Mouse (Mus musculus) kidney, embryonic 15.5 days (tissue): Measurements from ENCODE around the gene Cript. TPM values are rescaled to one million over a fixed set of nuclear protein-coding genes. Genes with fewer than 3 reads are reported as not detected.

Source experiments
- ATAC-seq: fragments of 200-750 bp; cut with Nextera tagmentation; replicated peaks from 2 replicates; pipeline ENCODE4 v1.8.0; 2017; ENCODE audit warnings: moderate TSS enrichment; ENCODE audit not compliant: low FRiP score
- H3K27ac ChIP-seq: fragments of 300-500 bp; sonication (generic); 2 replicates; pipeline ENCODE4 v1.5.1; 2015; ENCODE audit warnings: mild to moderate bottlenecking, inconsistent platforms
- H3K27me3 ChIP-seq: fragments of 300-500 bp; sonication (generic); 2 replicates; pipeline ENCODE4 v1.6.1; 2015; ENCODE audit warnings: inconsistent platforms
- H3K36me3 ChIP-seq: fragments of 300-500 bp; sonication (generic); 2 replicates; pipeline ENCODE4 v1.6.1; 2015; ENCODE audit warnings: inconsistent platforms
- H3K4me1 ChIP-seq: fragments of 300-500 bp; sonication (generic); 2 replicates; pipeline ENCODE4 v1.6.1; 2015; ENCODE audit warnings: inconsistent platforms
- H3K4me2 ChIP-seq: fragments of 300-500 bp; sonication (generic); 2 replicates; pipeline ENCODE4 v1.6.1; 2015; ENCODE audit warnings: moderate library complexity, mild to moderate bottlenecking, inconsistent platforms
- H3K4me3 ChIP-seq: fragments of 300-500 bp; sonication (generic); replicated peaks from 2 replicates; pipeline ENCODE4 v1.5.1; 2015; ENCODE audit warnings: mild to moderate bottlenecking, inconsistent platforms
- H3K9ac ChIP-seq: fragments of 300-500 bp; sonication (generic); 2 replicates; pipeline ENCODE4 v1.6.1; 2015; ENCODE audit warnings: mild to moderate bottlenecking, inconsistent platforms
- H3K9me3 ChIP-seq: fragments of 300-500 bp; sonication (generic); replicated peaks from 2 replicates; pipeline ENCODE4 v1.6.1; 2016; ENCODE audit warnings: inconsistent platforms
- WGBS: fragments of 180-500 bp; shearing (Covaris S2); methylation state at CpG from one replicate; pipeline ENCODE4 v1.1.7; 2015; ENCODE audit warnings: mixed read lengths; 5-methylcytosine and 5-hydroxymethylcytosine counted together
- polyA plus RNA-seq: library from polyadenylated mRNA; unstranded; fragments of >200 nt; fragmentation: Nextera tagmentation; extraction: Ambion mirVana; gene quantifications from 2 replicates; pipeline ENCODE4 v1.2.1, GENCODE M21; 2015

Gene Cript
- polyA plus RNA-seq, 1 experiment from 2014 or later: 136 TPM

DNA sequence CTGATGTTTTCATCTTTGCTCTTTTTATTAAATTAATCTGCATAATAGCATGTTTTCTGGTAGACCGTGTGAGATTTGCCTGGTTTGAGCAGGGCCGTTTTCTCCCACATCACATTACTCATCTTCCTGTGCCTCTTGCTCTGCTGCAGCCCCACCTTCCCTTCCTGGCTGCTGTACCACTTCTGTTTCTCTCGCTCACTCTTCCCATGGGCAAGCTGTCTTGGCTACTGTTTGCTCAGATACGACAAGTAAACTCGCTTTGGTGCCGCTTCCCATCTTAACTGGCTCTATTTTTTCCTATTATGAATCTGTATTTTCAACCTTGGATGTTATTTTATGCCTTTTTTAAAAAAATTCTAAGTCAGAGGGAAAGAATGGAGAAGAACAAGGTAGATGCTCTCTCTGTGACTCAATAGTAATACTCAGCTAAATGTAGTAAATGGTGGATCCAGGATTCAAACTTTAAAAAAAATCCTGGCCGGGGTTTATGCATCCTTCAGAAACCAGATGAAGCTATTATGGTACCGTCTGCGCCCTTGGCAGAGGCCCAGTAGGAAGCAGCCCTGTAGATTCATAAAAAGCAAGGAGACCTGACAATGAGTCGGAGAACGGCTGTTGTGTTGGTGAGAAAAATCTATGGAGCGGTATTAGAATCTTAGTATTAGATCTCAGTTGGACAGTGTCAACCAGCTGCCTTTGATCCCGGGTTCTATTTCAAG is 13.9 kb upstream of the Cript start:
- ATAC-seq: no peak
- H3K9me3 ChIP-seq: no peaks in the 10 kb centered on the region
- H3K4me3 ChIP-seq: no peak overlapping the region
- no peaks in the 10 kb centered on the region for H3K27me3 ChIP-seq
- peaks cover 23% of the 10 kb centered on the region for H3K36me3 ChIP-seq
- H3K4me1 ChIP-seq: no peaks in the 10 kb centered on the region
- H3K9ac ChIP-seq: no peak overlapping the region
- 86% methylated on average over 13 of the region's 13 CpGs for WGBS
- no peak overlapping the region for H3K27ac ChIP-seq
- H3K4me2 ChIP-seq: no peak overlapping the region

DNA sequence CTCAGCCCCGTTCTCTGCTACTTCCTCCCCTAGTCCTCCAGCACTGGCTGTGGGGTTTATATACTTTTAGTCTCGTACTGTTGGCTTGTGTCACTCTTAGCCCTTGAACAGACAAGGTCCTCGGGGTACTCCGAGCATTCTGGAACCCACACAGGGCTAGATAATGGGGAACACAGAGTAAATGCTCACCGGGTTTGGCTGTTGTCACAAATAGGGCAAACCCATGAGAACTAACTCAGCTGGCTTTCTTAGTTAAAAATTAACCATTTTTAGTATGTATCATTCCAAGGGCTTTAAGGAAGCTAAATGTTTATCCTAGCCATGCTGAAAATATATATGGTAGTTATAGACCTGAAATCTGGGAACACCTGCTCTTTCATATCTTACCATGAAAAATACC is 5.7 kb upstream of the Cript start:
- WGBS: 82% methylated on average over 5 of the region's 5 CpGs
- ATAC-seq: no peak
- Histone ChIP-seq H3K27ac (no peak overlapping the region), H3K27me3 (no peaks in the 10 kb centered on the region), H3K36me3 (peaks cover 36% of the 10 kb centered on the region), H3K9me3 (no peaks in the 10 kb centered on the region), H3K4me1 (peaks cover 7% of the 10 kb centered on the region), H3K9ac (no peak overlapping the region), H3K4me3 (no peak overlapping the region), H3K4me2 (no peak overlapping the region)

- H3K27ac ChIP-seq: 0 out of 2 replicates have a peak overlapping the region, but pooled peaks have one; percentile 11
- WGBS: under 1% methylated on average over 55 of the region's 55 CpGs
Observed at GRCm38 (mm10) chr17:87024491-87025242, 683 bp upstream of the Cript start.

DNA sequence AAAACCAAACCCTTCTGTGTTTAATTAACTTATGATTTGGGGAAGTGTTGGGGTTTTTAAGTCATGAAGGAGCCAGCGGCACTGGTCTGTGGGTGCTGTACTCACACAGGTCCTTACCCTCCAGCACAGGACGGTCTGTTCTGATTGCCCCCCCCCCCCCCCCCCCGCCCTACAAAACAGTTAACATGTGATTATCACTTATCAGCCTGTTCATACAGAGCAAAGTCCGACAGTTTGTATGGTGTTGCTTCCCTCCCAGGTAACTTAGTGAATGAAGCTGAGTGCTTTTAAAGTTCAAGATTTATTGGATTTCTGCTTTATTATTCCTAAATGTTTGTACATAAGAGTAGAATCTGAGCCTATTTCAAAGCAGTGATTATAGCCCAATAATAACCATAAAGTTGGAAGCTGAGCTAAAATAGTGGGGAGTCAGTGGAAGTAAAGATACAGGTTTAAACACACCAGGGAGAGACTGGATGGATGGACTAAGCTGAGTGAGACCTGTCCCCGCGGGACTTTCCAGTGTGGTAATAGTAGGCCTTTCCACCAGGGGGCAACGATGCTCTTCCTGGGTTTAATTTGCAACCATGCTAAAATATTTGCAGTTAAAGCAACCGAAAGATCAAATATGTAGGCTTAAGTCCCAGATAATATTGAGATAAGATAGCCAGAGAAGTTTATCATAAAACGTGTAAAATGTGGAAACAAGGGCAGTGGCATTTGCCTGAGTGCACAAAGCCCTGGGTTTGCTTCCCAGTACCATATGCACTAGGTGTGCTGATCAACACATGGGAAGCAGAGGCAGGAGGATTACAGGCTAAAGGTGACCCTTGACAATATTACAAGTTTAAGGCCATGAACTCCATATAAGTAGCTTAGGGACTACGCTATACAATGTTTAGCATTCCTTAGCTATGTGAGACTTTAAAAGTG is 11.1 kb downstream of the Cript start:
- Histone ChIP-seq H3K4me2 (no peak overlapping the region), H3K36me3 (peaks cover 43% of the 10 kb centered on the region), H3K27me3 (no peaks in the 10 kb centered on the region), H3K4me3 (no peak overlapping the region), H3K4me1 (no peaks in the 10 kb centered on the region), H3K9ac (no peak overlapping the region), H3K27ac (no peak overlapping the region), H3K9me3 (no peaks in the 10 kb centered on the region)
- no peak for ATAC-seq
- WGBS: 58% methylated on average over 10 of the region's 10 CpGs

More at GRCm38 (mm10) chr17:87024491-87025242, 683 bp upstream of the Cript start:
- ATAC-seq: peak; percentile 76; the same call in 1 of the 2 replicates
- H3K9me3 ChIP-seq: no peaks in the 10 kb centered on the region
- H3K4me3 ChIP-seq: peak overlapping the region; percentile 73
- peak overlapping the region; percentile 86 for H3K4me2 ChIP-seq
- H3K9ac ChIP-seq: peak overlapping the region; percentile 70
- peaks cover 16% of the 10 kb centered on the region for H3K4me1 ChIP-seq
- peaks cover 32% of the 10 kb centered on the region for H3K36me3 ChIP-seq
- no peaks in the 10 kb centered on the region for H3K27me3 ChIP-seq

DNA sequence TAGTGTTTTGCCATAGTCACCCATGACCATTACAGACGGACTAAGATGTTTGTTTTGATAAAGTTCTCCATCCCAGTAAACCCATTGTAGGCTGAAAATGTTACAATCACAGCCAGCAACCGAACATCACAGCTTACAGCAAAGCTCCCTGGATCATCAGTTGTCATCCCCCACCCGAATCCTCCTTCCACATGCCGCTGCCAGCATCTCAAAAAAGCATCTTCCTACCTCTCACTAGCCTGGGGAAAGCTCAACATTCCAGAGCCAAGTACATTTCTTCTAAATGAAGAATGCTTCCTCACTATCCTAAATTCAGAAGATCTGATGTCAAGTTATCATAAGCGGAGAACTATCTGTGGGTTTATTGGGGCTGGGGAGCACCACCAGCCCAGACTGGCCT is 13.1 kb downstream of the Cript start:
- H3K4me1 ChIP-seq: no peaks in the 10 kb centered on the region
- no peak for ATAC-seq
- H3K9ac ChIP-seq: no peak overlapping the region
- H3K9me3 ChIP-seq: no peaks in the 10 kb centered on the region
- H3K4me2 ChIP-seq: no peak overlapping the region
- H3K27ac ChIP-seq: no peak overlapping the region
- H3K36me3 ChIP-seq: peaks cover 29% of the 10 kb centered on the region
- H3K27me3 ChIP-seq: no peaks in the 10 kb centered on the region
- WGBS: 82% methylated on average over 5 of the region's 5 CpGs
- H3K4me3 ChIP-seq: no peak overlapping the region

DNA sequence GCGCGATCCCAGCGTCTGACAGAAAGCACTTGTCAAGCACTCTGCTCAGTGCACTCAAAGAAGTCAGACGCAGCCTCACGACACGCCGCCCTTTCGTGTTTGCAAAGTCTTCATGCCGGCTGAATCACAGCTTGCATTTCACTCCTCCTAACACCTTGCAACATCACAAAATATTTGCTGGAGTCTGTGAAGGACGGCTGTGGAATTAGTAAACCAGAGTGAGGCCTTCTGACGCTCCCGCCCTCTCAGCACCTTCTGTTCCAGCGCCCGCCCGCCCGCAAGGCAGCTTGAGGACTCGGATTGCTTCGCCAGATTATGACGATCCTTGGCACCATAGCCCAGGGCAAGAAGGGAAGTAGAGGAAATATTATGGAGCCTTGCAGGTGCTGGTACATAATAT is 16.4 kb downstream of the Cript start:
- H3K9ac ChIP-seq: no peak overlapping the region
- no peak overlapping the region for H3K4me2 ChIP-seq
- no peaks in the 10 kb centered on the region for H3K4me1 ChIP-seq
- 74% methylated on average over 19 of the region's 19 CpGs for WGBS
- no peak overlapping the region for H3K27ac ChIP-seq
- ATAC-seq: no peak
- H3K27me3 ChIP-seq: no peaks in the 10 kb centered on the region
- H3K9me3 ChIP-seq: no peaks in the 10 kb centered on the region
- peaks cover 13% of the 10 kb centered on the region; the same call in 1 of the 2 replicates for H3K36me3 ChIP-seq
- H3K4me3 ChIP-seq: no peak overlapping the region

DNA sequence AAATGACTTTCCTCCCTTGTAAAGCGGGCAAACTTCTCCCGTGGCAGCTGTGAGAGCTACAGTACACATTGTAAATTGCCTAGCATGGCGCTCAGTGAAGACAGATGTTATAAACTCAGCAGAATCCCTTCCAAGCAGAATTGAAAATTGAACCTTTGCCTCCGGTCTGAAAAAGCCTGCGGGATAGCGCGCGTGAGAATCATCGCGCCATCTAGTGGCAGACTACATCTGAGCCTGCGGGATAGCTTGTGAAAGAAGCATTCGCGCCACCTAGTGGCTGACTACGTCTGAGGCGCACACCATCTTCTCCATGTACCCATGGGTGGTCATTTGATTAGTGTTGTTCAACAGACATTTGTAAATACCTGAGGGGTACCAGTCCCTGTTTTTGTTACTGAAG is 19.0 kb downstream of the Cript start:
- H3K4me1 ChIP-seq: no peaks in the 10 kb centered on the region
- H3K9me3 ChIP-seq: no peaks in the 10 kb centered on the region
- no peaks in the 10 kb centered on the region for H3K27me3 ChIP-seq
- no peak overlapping the region for H3K4me3 ChIP-seq
- H3K9ac ChIP-seq: no peak overlapping the region
- no peaks in the 10 kb centered on the region for H3K36me3 ChIP-seq
- peak; percentile 74 for ATAC-seq
- H3K4me2 ChIP-seq: peak overlapping the region; percentile 30; the same call in 1 of the 2 replicates
- WGBS: under 1% methylated on average over 15 of the region's 15 CpGs
- H3K27ac ChIP-seq: no peak overlapping the region

DNA sequence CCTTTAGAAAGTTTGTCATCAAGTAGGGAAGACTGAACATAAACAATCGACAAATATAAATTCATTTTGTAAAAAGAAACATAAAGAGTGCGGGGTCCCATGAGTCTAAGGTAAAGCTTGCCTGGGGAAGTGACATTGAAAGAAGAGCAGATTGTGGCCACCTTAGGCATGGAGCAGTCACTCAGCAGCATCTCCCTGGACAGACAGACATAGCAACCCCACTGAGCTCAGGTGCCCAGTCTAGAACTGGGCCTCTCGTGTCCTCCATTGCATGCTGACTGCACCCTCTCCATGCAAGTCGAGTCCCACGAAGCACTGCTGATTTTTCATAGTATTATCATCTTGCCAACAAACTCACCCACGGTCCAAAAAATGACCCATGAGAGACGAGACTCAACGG is 19.4 kb downstream of the Cript start:
- 84% methylated on average over 8 of the region's 8 CpGs for WGBS
- Histone ChIP-seq H3K36me3 (no peaks in the 10 kb centered on the region), H3K9ac (no peak overlapping the region), H3K27ac (no peak overlapping the region), H3K4me2 (no peak overlapping the region), H3K9me3 (no peaks in the 10 kb centered on the region), H3K27me3 (no peaks in the 10 kb centered on the region), H3K4me3 (no peak overlapping the region), H3K4me1 (no peaks in the 10 kb centered on the region)
- no peak for ATAC-seq

GRCm38 (mm10) chr17:87049696-87050095 is 24.3 kb downstream of the Cript start:
- no peaks in the 10 kb centered on the region for H3K27me3 ChIP-seq
- no peaks in the 10 kb centered on the region for H3K9me3 ChIP-seq
- H3K4me3 ChIP-seq: no peak overlapping the region
- 50% methylated on average over 5 of the region's 5 CpGs for WGBS
- no peak overlapping the region for H3K9ac ChIP-seq
- no peak for ATAC-seq
- no peaks in the 10 kb centered on the region for H3K36me3 ChIP-seq
- H3K4me2 ChIP-seq: no peak overlapping the region
- H3K4me1 ChIP-seq: peaks cover 13% of the 10 kb centered on the region
- H3K27ac ChIP-seq: no peak overlapping the region

DNA sequence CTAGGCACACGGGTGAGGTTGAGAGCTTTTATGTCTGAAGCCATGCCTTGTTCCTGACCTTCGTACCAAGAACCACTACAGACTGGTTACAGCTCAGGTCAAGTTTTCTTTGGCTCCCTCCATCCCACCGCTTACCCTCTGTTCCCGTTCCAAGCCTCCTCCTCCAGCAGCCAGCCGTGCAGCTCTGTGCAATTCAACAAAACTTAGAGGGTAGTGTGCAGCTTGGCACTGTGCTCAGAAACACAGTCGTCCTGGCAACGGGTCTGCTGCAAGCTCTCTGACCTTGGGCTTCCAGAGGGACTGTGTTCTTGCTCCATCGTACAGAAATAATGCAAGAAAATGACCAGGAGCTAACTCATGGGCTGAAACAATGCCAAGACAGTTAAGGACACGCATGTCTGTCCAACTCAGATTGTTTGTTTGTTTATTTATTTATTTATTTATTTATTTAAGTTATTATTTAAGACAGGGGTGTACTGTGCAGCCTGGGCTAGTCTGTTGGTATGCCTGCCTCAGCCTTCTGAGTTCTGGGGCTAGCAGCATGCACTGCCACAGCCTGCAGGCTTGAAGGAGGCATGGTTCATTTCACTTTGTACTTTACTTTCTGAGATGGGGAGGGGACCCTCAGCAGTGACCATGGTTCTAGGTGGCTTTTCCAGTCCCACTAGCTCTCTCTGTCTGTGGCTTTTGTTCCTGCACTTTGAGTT is 25.3 kb downstream of the Cript start:
- Histone ChIP-seq H3K27ac (no peak overlapping the region), H3K36me3 (no peaks in the 10 kb centered on the region), H3K9me3 (no peaks in the 10 kb centered on the region), H3K9ac (no peak overlapping the region), H3K4me2 (no peak overlapping the region), H3K27me3 (no peaks in the 10 kb centered on the region), H3K4me1 (peaks cover 21% of the 10 kb centered on the region), H3K4me3 (no peak overlapping the region)
- no peak for ATAC-seq
- 50% methylated on average over 9 of the region's 9 CpGs for WGBS

- H3K27ac ChIP-seq: no peak overlapping the region
- no peaks in the 10 kb centered on the region for H3K9me3 ChIP-seq
- 89% methylated on average over 1 of the region's 1 CpGs for WGBS
- H3K36me3 ChIP-seq: no peaks in the 10 kb centered on the region
- H3K4me2 ChIP-seq: no peak overlapping the region
- H3K4me3 ChIP-seq: no peak overlapping the region
- H3K4me1 ChIP-seq: peaks cover 28% of the 10 kb centered on the region
- no peak overlapping the region for H3K9ac ChIP-seq
- H3K27me3 ChIP-seq: no peaks in the 10 kb centered on the region
- no peak for ATAC-seq
Observed at GRCm38 (mm10) chr17:87051652-87052051, 26.3 kb downstream of the Cript start.
